Mouse (Mus musculus): Measurements from ENCODE around the gene Ttc16. TPM values are rescaled to one million over a fixed set of nuclear protein-coding genes. Genes with fewer than 3 reads are reported as not detected.

Ttc16 gene
- total RNA-seq, 1 experiment, result 0.94 TPM

DNA sequence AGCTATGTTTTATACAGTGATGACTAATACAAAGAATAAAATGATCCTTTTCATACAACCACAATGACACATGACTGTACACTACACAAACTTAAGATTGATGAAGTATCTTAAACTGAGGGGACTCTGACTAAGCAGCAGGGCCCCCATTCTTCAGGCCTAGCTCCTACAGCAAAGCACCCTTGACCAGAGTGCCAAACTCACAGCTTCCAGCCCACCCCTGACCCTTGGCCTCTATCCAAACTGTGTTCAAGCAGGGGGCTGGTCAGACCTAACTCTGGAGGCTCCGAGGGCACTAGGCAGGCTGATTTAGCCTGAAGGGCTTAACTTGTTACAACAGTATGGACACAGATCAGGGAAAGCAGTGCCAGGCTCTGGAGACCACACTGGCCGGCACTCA, 13.1 kb upstream of the Ttc16 start:
- no peaks in the 10 kb centered on the region for H3K9me3 ChIP-seq (ENCODE audit: control insufficient read depth, insufficient read depth, low read depth, low read length)
- H3K27ac ChIP-seq (ENCODE audit: insufficient read depth, low read depth, low read length, poor library complexity, severe bottlenecking), result no peak overlapping the region
- no peak for TF ChIP-seq ZC3H11A (IDR thresholded peaks at IDR 0.05; ENCODE audit: borderline replicate concordance, low read depth, low read length)
- no peak for TF ChIP-seq ZNF384 (IDR thresholded peaks at IDR 0.05; ENCODE audit: low read depth, low read length)
- TF ChIP-seq CHD2 (IDR thresholded peaks at IDR 0.05; ENCODE audit: low read depth, low read length), result no peak
- TF ChIP-seq MAFK (IDR thresholded peaks at IDR 0.05; ENCODE audit: insufficient read depth, low read depth, low read length), result no peak
- TF ChIP-seq HCFC1 (IDR thresholded peaks at IDR 0.05; ENCODE audit: borderline replicate concordance, insufficient read depth, low read length), result no peak
- peaks cover 0 to 4% of the 10 kb centered on the region in 2 experiments; a peak in 2 of 4 replicates for H3K4me1 ChIP-seq (ENCODE audit: control insufficient read depth in 2 of 2, insufficient read depth in 2 of 2, low read length in 2 of 2, poor library complexity in 1 of 2)
- DNase-seq (ENCODE audit: low read depth, low spot score), result no peak
- H3K36me3 ChIP-seq (ENCODE audit: control insufficient read depth, insufficient read depth, low read length, poor library complexity, severe bottlenecking), result no peaks in the 10 kb centered on the region
- in situ Hi-C loops (cut with MboI; ENCODE audit: low sequenced_read_pairs in 2 of 2, unreplicated experiment in 2 of 2), result no loop called here
- no peak overlapping the region for H3K9ac ChIP-seq (ENCODE audit: insufficient read depth, low read depth, low read length, poor library complexity, severe bottlenecking)
- H3K4me3 ChIP-seq (ENCODE audit: insufficient read depth in 1 of 2, low read depth in 1 of 2, low read length in 2 of 2, poor library complexity in 1 of 2, severe bottlenecking in 1 of 2), result no peak overlapping the region

DNA sequence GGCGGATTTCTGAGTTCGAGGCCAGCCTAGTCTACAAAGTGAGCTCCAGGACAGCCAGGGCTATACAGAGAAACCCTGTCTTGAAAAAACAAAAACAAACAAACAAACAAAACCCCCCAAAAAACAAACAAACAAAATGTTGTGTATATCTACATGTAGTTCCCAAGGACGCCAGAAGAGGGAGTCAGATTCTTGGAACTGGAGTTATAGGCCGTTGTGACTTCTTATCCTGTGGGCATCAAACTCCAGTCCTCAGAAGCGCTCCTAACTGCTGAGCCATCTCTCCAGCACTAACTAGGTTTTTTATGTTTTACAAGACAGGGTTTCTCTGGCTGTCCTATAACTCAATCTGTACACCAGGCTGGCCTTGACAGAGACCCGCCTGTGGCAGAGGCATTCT, 11.7 kb upstream of the Ttc16 start:
- no peak for DNase-seq (ENCODE audit: low read depth, low spot score)
- Histone ChIP-seq H3K27ac (ENCODE audit: insufficient read depth, low read depth, low read length, poor library complexity, severe bottlenecking) (no peak overlapping the region), H3K4me3 (ENCODE audit: insufficient read depth in 1 of 2, low read depth in 1 of 2, low read length in 2 of 2, poor library complexity in 1 of 2, severe bottlenecking in 1 of 2) (no peak overlapping the region), H3K9ac (ENCODE audit: insufficient read depth, low read depth, low read length, poor library complexity, severe bottlenecking) (no peak overlapping the region), H3K36me3 (ENCODE audit: control insufficient read depth, insufficient read depth, low read length, poor library complexity, severe bottlenecking) (no peaks in the 10 kb centered on the region), H3K9me3 (ENCODE audit: control insufficient read depth, insufficient read depth, low read depth, low read length) (no peaks in the 10 kb centered on the region), H3K4me1 (ENCODE audit: control insufficient read depth in 2 of 2, insufficient read depth in 2 of 2, low read length in 2 of 2, poor library complexity in 1 of 2) (peaks cover 0 to 4% of the 10 kb centered on the region in 2 experiments; a peak in 2 of 4 replicates)
- in situ Hi-C loops (cut with MboI; ENCODE audit: low sequenced_read_pairs in 2 of 2, unreplicated experiment in 2 of 2), result no loop called here
- no peak for TF ChIP-seq CHD2 (IDR thresholded peaks at IDR 0.05; ENCODE audit: low read depth, low read length)
- TF ChIP-seq ZC3H11A (IDR thresholded peaks at IDR 0.05; ENCODE audit: borderline replicate concordance, low read depth, low read length), result no peak
- TF ChIP-seq HCFC1 (IDR thresholded peaks at IDR 0.05; ENCODE audit: borderline replicate concordance, insufficient read depth, low read length), result no peak
- no peak for TF ChIP-seq MAFK (IDR thresholded peaks at IDR 0.05; ENCODE audit: insufficient read depth, low read depth, low read length)
- TF ChIP-seq ZNF384 (IDR thresholded peaks at IDR 0.05; ENCODE audit: low read depth, low read length), result no peak

DNA sequence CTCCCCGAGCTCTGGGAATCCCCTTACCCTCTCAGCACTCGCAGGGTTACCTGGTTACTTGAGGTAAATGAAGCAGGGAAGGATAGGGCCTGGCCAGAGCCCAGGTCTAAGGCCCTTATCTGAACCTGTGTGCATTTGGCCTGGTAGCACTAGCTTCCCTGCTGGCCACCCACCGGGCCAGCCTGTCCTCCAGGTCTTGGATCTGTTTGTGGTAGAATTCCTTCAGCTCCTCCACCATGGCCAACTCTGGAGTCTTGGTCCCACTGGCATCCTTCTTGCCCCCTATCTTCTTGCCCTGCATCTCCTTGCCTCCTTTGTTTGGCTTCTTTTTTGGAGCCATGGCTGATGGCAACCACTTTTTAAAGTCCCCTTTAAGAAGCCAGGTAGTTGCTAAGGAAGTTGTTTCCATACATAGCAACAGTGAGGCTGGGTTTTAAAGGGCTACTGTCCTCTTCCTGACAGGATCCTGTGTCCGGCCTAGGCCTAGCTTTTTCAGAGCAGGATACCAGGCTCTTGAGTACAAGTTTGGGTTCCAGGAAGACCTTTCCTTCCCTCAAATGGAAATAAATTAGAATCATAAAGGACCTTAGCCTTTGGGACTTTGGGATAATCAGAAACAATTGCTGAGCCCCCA, 8.7 kb upstream of the Ttc16 start, which contains the start of gene Cfap157:
TSS of gene Cfap157 (minus strand) at position 381 of the 634 bp plus-strand sequence.
- Histone ChIP-seq H3K9me3 (ENCODE audit: control insufficient read depth, insufficient read depth, low read depth, low read length) (no peaks in the 10 kb centered on the region), H3K27ac (ENCODE audit: insufficient read depth, low read depth, low read length, poor library complexity, severe bottlenecking) (no peak within 1 kb of the TSS), H3K4me3 (ENCODE audit: insufficient read depth in 1 of 2, low read depth in 1 of 2, low read length in 2 of 2, poor library complexity in 1 of 2, severe bottlenecking in 1 of 2) (no peak within 1 kb of the TSS), H3K4me1 (ENCODE audit: control insufficient read depth in 2 of 2, insufficient read depth in 2 of 2, low read length in 2 of 2, poor library complexity in 1 of 2) (peaks cover 0 to 15% of the 10 kb centered on the region in 2 experiments; a peak in 2 of 4 replicates), H3K9ac (ENCODE audit: insufficient read depth, low read depth, low read length, poor library complexity, severe bottlenecking) (no peak within 1 kb of the TSS), H3K36me3 (ENCODE audit: control insufficient read depth, insufficient read depth, low read length, poor library complexity, severe bottlenecking) (no peaks in the 10 kb centered on the region)
- DNase-seq (ENCODE audit: low read depth, low spot score), result no peak
- TF ChIP-seq HCFC1 (IDR thresholded peaks at IDR 0.05; ENCODE audit: borderline replicate concordance, insufficient read depth, low read length) (no peak), ZNF384 (IDR thresholded peaks at IDR 0.05; ENCODE audit: low read depth, low read length) (no peak), MAFK (IDR thresholded peaks at IDR 0.05; ENCODE audit: insufficient read depth, low read depth, low read length) (no peak), ZC3H11A (IDR thresholded peaks at IDR 0.05; ENCODE audit: borderline replicate concordance, low read depth, low read length) (no peak), CHD2 (IDR thresholded peaks at IDR 0.05; ENCODE audit: low read depth, low read length) (no peak)
- in situ Hi-C loops (cut with MboI; ENCODE audit: low sequenced_read_pairs in 2 of 2, unreplicated experiment in 2 of 2), result no loop called here

DNA sequence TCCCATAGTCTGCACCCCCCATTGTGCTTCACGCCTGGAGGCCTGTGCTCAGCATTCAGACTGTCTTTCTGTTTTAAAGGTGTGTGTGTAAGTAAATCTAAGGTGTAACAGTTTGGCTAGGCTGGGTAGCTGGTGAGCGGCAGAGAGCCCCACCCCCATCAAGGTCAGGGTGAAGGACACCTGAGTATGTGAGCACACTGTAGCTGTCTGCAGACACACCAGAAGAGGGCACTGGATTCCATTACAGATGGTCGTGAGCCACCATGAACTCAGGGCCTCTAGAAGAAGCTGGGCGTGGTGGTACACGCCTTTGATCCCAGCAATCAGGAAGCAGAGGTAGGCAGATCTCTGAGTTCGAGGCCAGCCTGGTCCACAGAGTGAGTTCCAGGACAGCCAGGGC, 6.3 kb upstream of the Ttc16 start:
- H3K27ac ChIP-seq (ENCODE audit: insufficient read depth, low read depth, low read length, poor library complexity, severe bottlenecking), result no peak overlapping the region
- peaks cover 3% of the 10 kb centered on the region; the same call in 1 of the 2 replicates for H3K36me3 ChIP-seq (ENCODE audit: control insufficient read depth, insufficient read depth, low read length, poor library complexity, severe bottlenecking)
- no peak overlapping the region for H3K9ac ChIP-seq (ENCODE audit: insufficient read depth, low read depth, low read length, poor library complexity, severe bottlenecking)
- H3K4me1 ChIP-seq (ENCODE audit: control insufficient read depth in 2 of 2, insufficient read depth in 2 of 2, low read length in 2 of 2, poor library complexity in 1 of 2), result peaks cover 0 to 18% of the 10 kb centered on the region in 2 experiments; a peak in 2 of 4 replicates
- H3K4me3 ChIP-seq (ENCODE audit: insufficient read depth in 1 of 2, low read depth in 1 of 2, low read length in 2 of 2, poor library complexity in 1 of 2, severe bottlenecking in 1 of 2), result no peak overlapping the region
- no peak for DNase-seq (ENCODE audit: low read depth, low spot score)
- in situ Hi-C loops (cut with MboI; ENCODE audit: low sequenced_read_pairs in 2 of 2, unreplicated experiment in 2 of 2), result no loop called here
- no peaks in the 10 kb centered on the region for H3K9me3 ChIP-seq (ENCODE audit: control insufficient read depth, insufficient read depth, low read depth, low read length)
- TF ChIP-seq ZC3H11A (IDR thresholded peaks at IDR 0.05; ENCODE audit: borderline replicate concordance, low read depth, low read length), result no peak
- TF ChIP-seq ZNF384 (IDR thresholded peaks at IDR 0.05; ENCODE audit: low read depth, low read length), result no peak
- TF ChIP-seq MAFK (IDR thresholded peaks at IDR 0.05; ENCODE audit: insufficient read depth, low read depth, low read length), result no peak
- TF ChIP-seq CHD2 (IDR thresholded peaks at IDR 0.05; ENCODE audit: low read depth, low read length), result no peak
- TF ChIP-seq HCFC1 (IDR thresholded peaks at IDR 0.05; ENCODE audit: borderline replicate concordance, insufficient read depth, low read length), result no peak

Data from ES-E14 (cell line).